Mouse (Mus musculus) erythroblast, embryonic 14.5 days (primary cell): ENCODE data around the gene Eid2. TPM values are rescaled to one million over a fixed set of nuclear protein-coding genes. Genes with fewer than 3 reads are reported as not detected.

Experiments used
- H3K27me3 ChIP-seq: 2 replicates; pipeline ENCODE4 v1.6.1; 2012; ENCODE audit warnings: inconsistent platforms; ENCODE audit not compliant: control insufficient read depth
- H3K36me3 ChIP-seq: 2 replicates; pipeline ENCODE4 v1.6.1; 2012; ENCODE audit warnings: mild to moderate bottlenecking, inconsistent platforms; ENCODE audit not compliant: control insufficient read depth
- H3K4me1 ChIP-seq: 2 replicates; pipeline ENCODE4 v1.6.1; 2012; ENCODE audit warnings: inconsistent platforms; ENCODE audit not compliant: control insufficient read depth
- H3K4me3 ChIP-seq: replicated peaks from 2 replicates; pipeline ENCODE3; 2012; ENCODE audit warnings: moderate library complexity, mild to moderate bottlenecking, inconsistent platforms
- H3K9me3 ChIP-seq: 2 replicates; pipeline ENCODE4 v1.6.1; 2012; ENCODE audit warnings: low read length, inconsistent platforms, mixed read lengths; ENCODE audit not compliant: control insufficient read depth
- GATA1 ChIP-seq: IDR thresholded peaks from 2 replicates; pipeline ENCODE4 v1.6.1; 2012; ENCODE audit warnings: low read length, inconsistent platforms, mixed read lengths
- TAL1 ChIP-seq: IDR thresholded peaks from 3 replicates; pipeline ENCODE4 v1.6.1; 2012; ENCODE audit warnings: low read length, inconsistent platforms, mixed read lengths
- polyA plus RNA-seq: library from polyadenylated mRNA; stranded (reverse); fragments of >175 nt; gene quantifications from 2 replicates; pipeline ENCODE4 v1.2.3, GENCODE M21; 2012

Gene Eid2
- polyA plus RNA-seq, 1 experiment, result 0.13 TPM

- Histone ChIP-seq H3K27me3 (peaks cover 24% of the 10 kb centered on the region), H3K4me3 (no peak overlapping the region), H3K4me1 (peaks cover 11% of the 10 kb centered on the region), H3K36me3 (no peaks in the 10 kb centered on the region), H3K9me3 (peaks cover 2% of the 10 kb centered on the region; the same call in 1 of the 2 replicates)
- TF ChIP-seq GATA1 (no peak), TAL1 (no peak)
Observed at GRCm38 (mm10) chr7:28263786-28264185, 3.9 kb upstream of the Eid2 start.

- Histone ChIP-seq H3K9me3 (peaks cover 2% of the 10 kb centered on the region; the same call in 1 of the 2 replicates), H3K36me3 (no peaks in the 10 kb centered on the region), H3K27me3 (peaks cover 31% of the 10 kb centered on the region), H3K4me3 (no peak overlapping the region), H3K4me1 (peaks cover 12% of the 10 kb centered on the region)
- TF ChIP-seq GATA1 (no peak), TAL1 (no peak)
Observed at GRCm38 (mm10) chr7:28265391-28265790, 2.3 kb upstream of the Eid2 start.

- peak overlapping the region; percentile 65 for H3K4me3 ChIP-seq
- TF ChIP-seq TAL1 (no peak), GATA1 (no peak)
- peaks cover 12% of the 10 kb centered on the region for H3K4me1 ChIP-seq
- H3K36me3 ChIP-seq, result no peaks in the 10 kb centered on the region
- H3K9me3 ChIP-seq, result peaks cover 5% of the 10 kb centered on the region; the same call in 1 of the 2 replicates
- peaks cover 31% of the 10 kb centered on the region for H3K27me3 ChIP-seq
Observed at GRCm38 (mm10) chr7:28268042-28268531, 406 bp downstream of the Eid2 start.

GRCm38 (mm10) chr7:28268576-28268975 is 895 bp downstream of the Eid2 start:
- H3K4me3 ChIP-seq, result peak overlapping the region; percentile 65
- H3K36me3 ChIP-seq, result no peaks in the 10 kb centered on the region
- peaks cover 31% of the 10 kb centered on the region for H3K27me3 ChIP-seq
- TF ChIP-seq GATA1 (no peak), TAL1 (no peak)
- H3K4me1 ChIP-seq, result peaks cover 12% of the 10 kb centered on the region
- H3K9me3 ChIP-seq, result peaks cover 5% of the 10 kb centered on the region; the same call in 1 of the 2 replicates

GRCm38 (mm10) chr7:28269355-28269754 is 1.7 kb downstream of the Eid2 start:
- no peak overlapping the region for H3K4me3 ChIP-seq
- H3K9me3 ChIP-seq, result peaks cover 5% of the 10 kb centered on the region; the same call in 1 of the 2 replicates
- peaks cover 12% of the 10 kb centered on the region for H3K4me1 ChIP-seq
- peaks cover 31% of the 10 kb centered on the region for H3K27me3 ChIP-seq
- TF ChIP-seq GATA1 (no peak), TAL1 (no peak)
- H3K36me3 ChIP-seq, result no peaks in the 10 kb centered on the region

DNA sequence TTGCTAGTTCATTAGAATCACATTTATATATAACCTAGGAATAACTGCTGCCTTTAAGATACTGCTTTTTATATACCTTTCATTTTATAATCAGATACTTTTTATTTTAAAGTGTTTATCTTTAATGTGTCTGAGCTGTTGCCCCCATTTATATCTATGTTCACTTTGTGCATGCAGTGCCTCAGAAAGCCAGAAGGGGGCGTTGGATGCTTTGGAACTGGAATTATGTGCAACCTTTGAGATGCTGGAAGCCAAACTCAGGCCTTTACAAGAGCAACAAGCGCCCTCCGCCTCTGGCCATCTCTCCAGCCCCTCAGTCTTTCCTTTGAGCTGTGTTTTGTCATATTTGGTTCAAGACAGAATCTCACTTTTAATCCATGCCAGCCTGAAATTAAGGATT is 4.1 kb downstream of the Eid2 start:
- peaks cover 12% of the 10 kb centered on the region for H3K4me1 ChIP-seq
- peaks cover 5% of the 10 kb centered on the region; the same call in 1 of the 2 replicates for H3K9me3 ChIP-seq
- no peak overlapping the region for H3K4me3 ChIP-seq
- no peaks in the 10 kb centered on the region for H3K36me3 ChIP-seq
- peaks cover 27% of the 10 kb centered on the region for H3K27me3 ChIP-seq
- TF ChIP-seq TAL1 (no peak), GATA1 (no peak)

DNA sequence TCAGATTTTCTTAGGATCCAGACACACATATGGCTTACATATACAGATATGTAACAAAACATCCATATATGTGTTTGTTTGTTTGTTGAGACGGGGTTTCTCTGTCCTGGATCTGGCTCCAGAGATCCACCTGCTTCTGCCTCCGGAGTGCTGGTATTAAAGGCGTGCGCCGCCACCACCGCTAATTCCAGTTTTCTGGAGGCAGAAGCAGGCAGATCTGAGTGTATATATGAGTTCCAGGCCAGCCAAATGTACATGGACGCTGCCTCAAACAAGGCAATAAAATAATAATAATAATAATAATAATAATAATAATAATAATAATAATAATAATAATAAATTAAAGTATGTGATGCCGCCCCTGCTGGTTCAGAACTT is 9.5 kb downstream of the Eid2 start:
- H3K4me3 ChIP-seq, result peak overlapping the region; percentile 90
- no peaks in the 10 kb centered on the region for H3K36me3 ChIP-seq
- TF ChIP-seq GATA1 (no peak), TAL1 (no peak)

GRCm38 (mm10) chr7:28277615-28278278 is 10.1 kb downstream of the Eid2 start, which contains the start of gene Eid2b:
Gene Eid2b (plus strand): TSS chr7:28277739.
- H3K9me3 ChIP-seq, result no peaks in the 10 kb centered on the region
- peak within 1 kb of the TSS; percentile 90 for H3K4me3 ChIP-seq
- H3K4me1 ChIP-seq, result peaks cover 13% of the 10 kb centered on the region
- TF ChIP-seq GATA1 (no peak), TAL1 (no peak)
- no peaks in the 10 kb centered on the region for H3K36me3 ChIP-seq
- peaks cover 2% of the 10 kb centered on the region; the same call in 1 of the 2 replicates for H3K27me3 ChIP-seq

More for the DNA sequence above, 9.5 kb downstream of the Eid2 start:
- H3K9me3 ChIP-seq, result no peaks in the 10 kb centered on the region
- H3K27me3 ChIP-seq, result peaks cover 2% of the 10 kb centered on the region; the same call in 1 of the 2 replicates
- peaks cover 13% of the 10 kb centered on the region for H3K4me1 ChIP-seq

DNA sequence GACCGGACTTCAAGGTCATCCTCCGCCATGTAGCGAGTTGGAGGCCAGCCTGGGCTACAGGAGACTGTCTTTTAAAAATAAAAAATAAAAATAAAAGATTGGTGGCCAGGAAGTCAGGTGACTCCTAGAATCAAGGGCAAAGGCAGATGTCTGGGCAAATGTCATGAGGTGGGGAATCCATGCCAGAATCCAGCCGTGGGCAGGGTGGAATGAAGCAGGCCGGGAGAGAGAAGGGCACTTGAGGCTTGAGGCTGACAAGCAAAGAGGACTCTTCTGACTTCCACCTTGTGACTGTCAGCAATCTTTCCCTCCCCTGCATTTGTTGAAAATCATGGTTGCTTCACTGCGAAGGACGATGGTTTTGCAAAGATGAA is 10.6 kb downstream of the Eid2 start:
- Histone ChIP-seq H3K4me1 (peaks cover 13% of the 10 kb centered on the region), H3K27me3 (peaks cover 2% of the 10 kb centered on the region; the same call in 1 of the 2 replicates), H3K9me3 (no peaks in the 10 kb centered on the region), H3K36me3 (no peaks in the 10 kb centered on the region), H3K4me3 (peak overlapping the region; percentile 90)
- TF ChIP-seq TAL1, result no peak
- no peak for TF ChIP-seq GATA1
